Mouse (Mus musculus) MEL (cell line): ENCODE data around the gene Eef1akmt2. TPM values are rescaled to one million over a fixed set of nuclear protein-coding genes. Genes with fewer than 3 reads are reported as not detected.
A peak's percentile ranks its signal among the peaks of the same experiment; 100 is the strongest.

Experiments used
- DNase-seq: peaks from one replicate; pipeline ENCODE4 v3.0.0; 2011; ENCODE audit warnings: low read depth, low spot score
- H3K27ac ChIP-seq: 2 replicates; pipeline ENCODE4 v1.5.1; 2012; ENCODE audit warnings: low read depth, mild to moderate bottlenecking, control low read depth, low read length, moderate library complexity; ENCODE audit not compliant: control insufficient read depth
- H3K27me3 ChIP-seq, 2 experiments: fragments of 150-350 bp in 1 of 2; sonication (generic) in 1 of 2; 2 replicates each; pipeline ENCODE4 v1.6.1; 2012; ENCODE audit warnings: low read length in 2 of 2, mild to moderate bottlenecking in 2 of 2, improper control_type of control experiment in 1 of 2, moderate library complexity in 1 of 2; ENCODE audit not compliant: insufficient read depth in 2 of 2, control insufficient read depth in 1 of 2
- H3K36me3 ChIP-seq, 2 experiments: 2 replicates each; pipeline ENCODE4 v1.6.1; 2012 to 2014; ENCODE audit warnings: low read length in 2 of 2, improper control_type of control experiment in 1 of 2, inconsistent platforms in 1 of 2, mild to moderate bottlenecking in 1 of 2; ENCODE audit not compliant: insufficient read depth in 2 of 2, control insufficient read depth in 1 of 2
- H3K4me1 ChIP-seq, 2 experiments: fragments of 150-350 bp in 1 of 2; sonication (generic) in 1 of 2; 2 replicates each; pipeline ENCODE4 v1.6.1; 2012; ENCODE audit warnings: low read length in 2 of 2, improper control_type of control experiment in 1 of 2, mild to moderate bottlenecking in 1 of 2; ENCODE audit not compliant: insufficient read depth in 2 of 2, control insufficient read depth in 1 of 2
- H3K4me3 ChIP-seq, 2 experiments: fragments of 150-350 bp in 1 of 2; sonication (generic) in 1 of 2; 2 replicates each; pipeline ENCODE4 v1.5.1; 2012; ENCODE audit warnings: low read depth in 2 of 2, low read length in 2 of 2, mild to moderate bottlenecking in 2 of 2, moderate library complexity in 2 of 2, control low read depth in 1 of 2, improper control_type of control experiment in 1 of 2; ENCODE audit not compliant: control insufficient read depth in 1 of 2, insufficient read depth in 1 of 2
- H3K79me2 ChIP-seq: 2 replicates; pipeline ENCODE4 v1.6.1; 2012; ENCODE audit warnings: mild to moderate bottlenecking, low read length, moderate library complexity; ENCODE audit not compliant: control insufficient read depth, poor library complexity, insufficient read depth
- H3K9ac ChIP-seq: 2 replicates; pipeline ENCODE4 v1.6.1; 2012; ENCODE audit warnings: low read depth, mild to moderate bottlenecking, control low read depth, low read length, moderate library complexity; ENCODE audit not compliant: control insufficient read depth, poor library complexity, severe bottlenecking
- H3K9me3 ChIP-seq: fragments of 150-350 bp; sonication (generic); replicated peaks from 2 replicates; pipeline ENCODE4 v1.6.1; 2012; ENCODE audit warnings: mild to moderate bottlenecking, low read length, improper control_type of control experiment, moderate library complexity; ENCODE audit not compliant: insufficient read depth
- CHD2 ChIP-seq: IDR thresholded peaks from 2 replicates; pipeline ENCODE4 v1.6.1; 2011; ENCODE audit warnings: low read length, improper control_type of control experiment
- CTCF ChIP-seq, 3 experiments: IDR thresholded peaks in 2 of 3; conservative IDR thresholded peaks in 1 of 3; 2 replicates each; pipeline ENCODE4 v1.5.1; 2011 to 2012; ENCODE audit warnings: low read length in 3 of 3, low read depth in 2 of 3, mild to moderate bottlenecking in 2 of 3, improper control_type of control experiment in 1 of 3, inconsistent platforms in 1 of 3, mixed read lengths in 1 of 3, moderate library complexity in 1 of 3; ENCODE audit not compliant: control insufficient read depth in 1 of 3, insufficient read depth in 1 of 3, poor library complexity in 1 of 3, severe bottlenecking in 1 of 3
- E2F4 ChIP-seq: IDR thresholded peaks from 2 replicates; pipeline ENCODE4 v1.6.1; 2011; ENCODE audit warnings: low read depth, low read length, improper control_type of control experiment, borderline replicate concordance
- ELF1 ChIP-seq: IDR thresholded peaks from 2 replicates; pipeline ENCODE4 v1.6.1; 2014; ENCODE audit warnings: low read depth, mild to moderate bottlenecking, inconsistent platforms, low read length, improper control_type of control experiment, moderate library complexity
- EP300 ChIP-seq, 2 experiments: IDR thresholded peaks; 2 replicates each; pipeline ENCODE4 v1.6.1; 2011; ENCODE audit warnings: improper control_type of control experiment in 2 of 2, low read length in 2 of 2, low read depth in 1 of 2, mild to moderate bottlenecking in 1 of 2
- KAT2A ChIP-seq: conservative IDR thresholded peaks from 2 replicates; pipeline ENCODE4 v1.6.1; 2012; ENCODE audit warnings: low read depth, low read length, improper control_type of control experiment, inconsistent platforms
- MAFK ChIP-seq: IDR thresholded peaks from 2 replicates; pipeline ENCODE4 v1.6.1; 2011; ENCODE audit warnings: low read depth, mild to moderate bottlenecking, low read length, improper control_type of control experiment, borderline replicate concordance
- MAX ChIP-seq: IDR thresholded peaks from 2 replicates; pipeline ENCODE4 v1.6.1; 2011; ENCODE audit warnings: low read length, improper control_type of control experiment
- MAZ ChIP-seq: IDR thresholded peaks from 2 replicates; pipeline ENCODE4 v1.6.1; 2012; ENCODE audit warnings: low read depth, mild to moderate bottlenecking, inconsistent platforms, low read length, improper control_type of control experiment
- MXI1 ChIP-seq: IDR thresholded peaks from 2 replicates; pipeline ENCODE4 v1.6.1; 2011; ENCODE audit warnings: mild to moderate bottlenecking, low read depth, low read length, improper control_type of control experiment
- MYC ChIP-seq: IDR thresholded peaks from 2 replicates; pipeline ENCODE4 v1.6.1; 2011; ENCODE audit warnings: low read depth, mild to moderate bottlenecking, low read length, improper control_type of control experiment, moderate library complexity
- NELFE ChIP-seq: IDR thresholded peaks from 2 replicates; pipeline ENCODE4 v1.6.1; 2011; ENCODE audit warnings: low read depth, low read length, improper control_type of control experiment
- NRF1 ChIP-seq: IDR thresholded peaks from 2 replicates; pipeline ENCODE4 v1.6.1; 2014; ENCODE audit warnings: low read depth, mild to moderate bottlenecking, inconsistent platforms, low read length, improper control_type of control experiment, moderate library complexity; ENCODE audit not compliant: poor library complexity, insufficient read depth, severe bottlenecking
- POLR2A ChIP-seq, 2 experiments: IDR thresholded peaks; 2 replicates each; pipeline ENCODE4 v1.6.1; 2011 to 2012; ENCODE audit warnings: low read length in 2 of 2, mild to moderate bottlenecking in 2 of 2, control low read depth in 1 of 2, improper control_type of control experiment in 1 of 2, low read depth in 1 of 2, moderate library complexity in 1 of 2; ENCODE audit not compliant: control insufficient read depth in 1 of 2, insufficient read depth in 1 of 2, poor library complexity in 1 of 2
- POLR2AphosphoS5 ChIP-seq: IDR thresholded peaks from 2 replicates; pipeline ENCODE4 v1.6.1; 2012; ENCODE audit warnings: low read depth, borderline replicate concordance, mild to moderate bottlenecking, inconsistent platforms, low read length, moderate library complexity, mixed read lengths
- RAD21 ChIP-seq: IDR thresholded peaks from 2 replicates; pipeline ENCODE4 v1.6.1; 2011; ENCODE audit warnings: mild to moderate bottlenecking, low read depth, low read length, improper control_type of control experiment
- SIN3A ChIP-seq: IDR thresholded peaks from 2 replicates; pipeline ENCODE4 v1.6.1; 2012; ENCODE audit warnings: low read length, improper control_type of control experiment, inconsistent platforms
- SMC3 ChIP-seq: IDR thresholded peaks from 2 replicates; pipeline ENCODE4 v1.6.1; 2011; ENCODE audit warnings: low read depth, low read length, improper control_type of control experiment
- TBP ChIP-seq: IDR thresholded peaks from 2 replicates; pipeline ENCODE4 v1.8.0; 2011; ENCODE audit warnings: low read depth, low read length, improper control_type of control experiment
- UBTF ChIP-seq: IDR thresholded peaks from 2 replicates; pipeline ENCODE4 v1.6.1; 2012; ENCODE audit warnings: low read depth, mild to moderate bottlenecking, inconsistent platforms, low read length, improper control_type of control experiment, moderate library complexity, borderline replicate concordance; ENCODE audit not compliant: insufficient read depth
- USF1 ChIP-seq: IDR thresholded peaks from 2 replicates; pipeline ENCODE4 v1.6.1; 2014; ENCODE audit warnings: low read depth, mild to moderate bottlenecking, inconsistent platforms, low read length, improper control_type of control experiment, moderate library complexity
- USF2 ChIP-seq, 2 experiments: IDR thresholded peaks; 2 replicates each; pipeline ENCODE4 v1.6.1; 2011 to 2012; ENCODE audit warnings: improper control_type of control experiment in 2 of 2, low read length in 2 of 2, borderline replicate concordance in 1 of 2, inconsistent platforms in 1 of 2, low read depth in 1 of 2, mild to moderate bottlenecking in 1 of 2; ENCODE audit not compliant: insufficient read depth in 1 of 2
- ZMIZ1 ChIP-seq: IDR thresholded peaks from 2 replicates; pipeline ENCODE4 v1.6.1; 2012; ENCODE audit warnings: low read depth, mild to moderate bottlenecking, inconsistent platforms, low read length, improper control_type of control experiment, moderate library complexity
- ZNF384 ChIP-seq: IDR thresholded peaks from 2 replicates; pipeline ENCODE4 v1.6.1; 2012; ENCODE audit warnings: low read depth, mild to moderate bottlenecking, inconsistent platforms, low read length, improper control_type of control experiment
- polyA plus RNA-seq, 2 experiments: library from polyadenylated mRNA; stranded (reverse) in 1 of 2; unstranded in 1 of 2; fragments of >175 nt in 1 of 2; fragments of >200 nt in 1 of 2; gene quantifications; 2 replicates each; pipeline versions ENCODE4 v1.2.1 to v1.2.4; 2012; ENCODE audit warnings: low replicate concordance in 2 of 2, low read depth in 1 of 2; ENCODE audit not compliant: insufficient read length in 2 of 2, insufficient read depth in 1 of 2, missing spikeins in 1 of 2
- total RNA-seq: library from RNA; depleted of rRNA; stranded (reverse); fragments of 300-350 nt; gene quantifications from 2 replicates; pipeline ENCODE4 v1.2.3, GENCODE M21; 2012

The Eef1akmt2 gene
- total and polyA plus RNA-seq, 3 experiments = 26.9 to 330 (median 27.0) TPM

GRCm38 (mm10) chr7:132815081-132815480 lies 37.4 kb downstream of the Eef1akmt2 start:
- no peaks in the 10 kb centered on the region for H3K27me3 ChIP-seq
- no peak for DNase-seq
- no peak for TF ChIP-seq ZNF384
- no peak for TF ChIP-seq KAT2A
- peak; percentile 15 for TF ChIP-seq RAD21
- no peak for TF ChIP-seq POLR2AphosphoS5
- no peak for TF ChIP-seq MAFK
- TF ChIP-seq SMC3 = peak; percentile 21; the same call in 1 of the 2 replicates
- peak in 1 of 3 experiments; percentile 23; a peak in 1 of 6 replicates for TF ChIP-seq CTCF (IDR thresholded peaks at IDR 0.05 in 2 of 3, conservative IDR thresholded peaks at IDR 0.05 in 1 of 3; ENCODE audit: control insufficient read depth in 1 of 3, insufficient read depth in 1 of 3, low read depth in 2 of 3, low read length in 3 of 3, poor library complexity in 1 of 3, severe bottlenecking in 1 of 3)
- peaks cover 2 to 5% of the 10 kb centered on the region in 2 experiments; a peak in 3 of 4 replicates for H3K4me1 ChIP-seq
- no peak overlapping the region for H3K27ac ChIP-seq
- no peak overlapping the region for H3K4me3 ChIP-seq
- no peak overlapping the region for H3K9ac ChIP-seq
- H3K36me3 ChIP-seq = peaks cover 0 to 6% of the 10 kb centered on the region in 2 experiments; a peak in 2 of 4 replicates
- H3K9me3 ChIP-seq = no peaks in the 10 kb centered on the region
- peaks cover 25% of the 10 kb centered on the region for H3K79me2 ChIP-seq

GRCm38 (mm10) chr7:132814089-132814450 lies 38.4 kb downstream of the Eef1akmt2 start:
- H3K9ac ChIP-seq = peak overlapping the region; percentile 82
- peak overlapping the region; percentile 74 to 91 for H3K4me3 ChIP-seq
- no peaks in the 10 kb centered on the region for H3K27me3 ChIP-seq
- peak; percentile 67 for DNase-seq
- peaks cover 0 to 6% of the 10 kb centered on the region in 2 experiments; a peak in 2 of 4 replicates for H3K36me3 ChIP-seq
- peaks cover 34% of the 10 kb centered on the region for H3K79me2 ChIP-seq
- H3K4me1 ChIP-seq = peaks cover 2 to 5% of the 10 kb centered on the region in 2 experiments; a peak in 3 of 4 replicates
- TF ChIP-seq CHD2 = no peak
- TF ChIP-seq NELFE = no peak
- TF ChIP-seq E2F4 = no peak
- no peak for TF ChIP-seq USF2 (IDR thresholded peaks at IDR 0.05; ENCODE audit: borderline replicate concordance in 1 of 2, insufficient read depth in 1 of 2, low read depth in 1 of 2, low read length in 2 of 2)
- H3K9me3 ChIP-seq = no peaks in the 10 kb centered on the region
- 0 out of 2 replicates have a peak overlapping the region, but pooled peaks have one; percentile 9 for H3K27ac ChIP-seq

GRCm38 (mm10) chr7:132813416-132814088 lies 38.9 kb downstream of the Eef1akmt2 start, which contains the start of gene Fam53b:
Gene Fam53b, minus strand, starts transcription at chr7:132813886.
- Histone ChIP-seq H3K36me3 (peaks cover 0 to 6% of the 10 kb centered on the region in 2 experiments; a peak in 2 of 4 replicates), H3K4me3 (peak within 1 kb of the TSS; percentile 74 to 91), H3K27me3 (no peaks in the 10 kb centered on the region), H3K9me3 (no peaks in the 10 kb centered on the region), H3K79me2 (peaks cover 39% of the 10 kb centered on the region), H3K27ac (peak within 1 kb of the TSS; percentile 59), H3K4me1 (peaks cover 2 to 5% of the 10 kb centered on the region in 2 experiments; a peak in 3 of 4 replicates), H3K9ac (peak within 1 kb of the TSS; percentile 82)
- DNase-seq = peak; percentile 65
- TF ChIP-seq ELF1 (peak; percentile 72), NELFE (peak; percentile 45), SIN3A (peak; percentile 52; the same call in 1 of the 2 replicates), POLR2AphosphoS5 (no peak), POLR2A (IDR thresholded peaks at IDR 0.05; ENCODE audit: control insufficient read depth in 1 of 2, insufficient read depth in 1 of 2, low read depth in 1 of 2, low read length in 2 of 2, poor library complexity in 1 of 2) (peak; percentile 54 to 73; a peak in 3 of 4 replicates), NRF1 (peak; percentile 56; the same call in 1 of the 2 replicates), MXI1 (peak; percentile 62; the same call in 1 of the 2 replicates), TBP (0 out of 2 replicates have a peak, but pooled peaks have one; percentile 5), MYC (peak; percentile 62; the same call in 1 of the 2 replicates), USF1 (no peak), MAX (no peak; the same call in 1 of the 2 replicates), MAZ (peak; percentile 43; the same call in 1 of the 2 replicates), EP300 (IDR thresholded peaks at IDR 0.05; ENCODE audit: low read depth in 1 of 2, low read length in 2 of 2) (no peak), UBTF (0 out of 2 replicates have a peak, but pooled peaks have one; percentile 59), ZMIZ1 (peak; percentile 21; the same call in 1 of the 2 replicates)
